Mouse (Mus musculus) intestine, embryonic 14.5 days (tissue): ENCODE results near the gene Ilf2. TPM values are rescaled to one million over a fixed set of nuclear protein-coding genes. Genes with fewer than 3 reads are reported as not detected.
A peak's percentile ranks its signal among the peaks of the same experiment; 100 is the strongest.

Source experiments
- ATAC-seq: fragments of 200-750 bp; cut with Nextera tagmentation; replicated peaks from 2 replicates; pipeline ENCODE4 v1.8.0; 2017; ENCODE audit warnings: low read depth, moderate number of reproducible peaks, moderate TSS enrichment, moderate library complexity; ENCODE audit not compliant: low FRiP score, low TSS enrichment
- DNase-seq: peaks from one replicate; pipeline ENCODE4 v3.0.0-alpha.2; 2018; ENCODE audit warnings: low spot score
- H3K27ac ChIP-seq: fragments of 300-500 bp; sonication (generic); 2 replicates; pipeline ENCODE4 v1.5.1; 2014; ENCODE audit warnings: low read depth, mild to moderate bottlenecking, control low read depth
- H3K27me3 ChIP-seq: fragments of 300-500 bp; sonication (generic); replicated peaks from 2 replicates; pipeline ENCODE4 v1.6.1; 2014; ENCODE audit warnings: low read length, control low read depth; ENCODE audit not compliant: control insufficient read depth, insufficient read depth
- H3K36me3 ChIP-seq: fragments of 300-500 bp; sonication (generic); 2 replicates; pipeline ENCODE4 v1.6.1; 2014; ENCODE audit warnings: low read length, control low read depth; ENCODE audit not compliant: control insufficient read depth, insufficient read depth
- H3K4me1 ChIP-seq: fragments of 300-500 bp; sonication (generic); replicated peaks from 2 replicates; pipeline ENCODE4 v1.6.1; 2014; ENCODE audit warnings: low read length, control low read depth, mixed read lengths; ENCODE audit not compliant: control insufficient read depth, insufficient read depth
- H3K4me2 ChIP-seq: fragments of 300-500 bp; sonication (generic); 2 replicates; pipeline ENCODE4 v1.6.1; 2014; ENCODE audit warnings: low read length
- H3K4me3 ChIP-seq: fragments of 300-500 bp; sonication (generic); 2 replicates; pipeline ENCODE4 v1.5.1; 2014; ENCODE audit warnings: low read depth, low read length, control low read depth, mixed read lengths
- H3K9ac ChIP-seq: fragments of 300-500 bp; sonication (generic); 2 replicates; pipeline ENCODE4 v1.6.1; 2014; ENCODE audit warnings: mild to moderate bottlenecking, low read length
- H3K9me3 ChIP-seq: fragments of 300-500 bp; sonication (generic); 2 replicates; pipeline ENCODE4 v1.6.1; 2016; ENCODE audit warnings: low read length, control low read depth; ENCODE audit not compliant: control insufficient read depth
- WGBS: fragments of 180-500 bp; shearing (Covaris S2); extraction: QIAGEN DNeasy Blood & Tissue Kit; methylation state at CpG from one replicate; pipeline ENCODE4 v1.1.7; 2014; 5-methylcytosine and 5-hydroxymethylcytosine counted together
- polyA plus RNA-seq: library from polyadenylated mRNA; unstranded; fragments of >200 nt; fragmentation: Nextera tagmentation; extraction: Ambion mirVana; gene quantifications from 2 replicates; pipeline ENCODE4 v1.2.1, GENCODE M21; 2014

The Ilf2 gene
- polyA plus RNA-seq, 1 experiment from 2014 or later: 188 TPM

DNA sequence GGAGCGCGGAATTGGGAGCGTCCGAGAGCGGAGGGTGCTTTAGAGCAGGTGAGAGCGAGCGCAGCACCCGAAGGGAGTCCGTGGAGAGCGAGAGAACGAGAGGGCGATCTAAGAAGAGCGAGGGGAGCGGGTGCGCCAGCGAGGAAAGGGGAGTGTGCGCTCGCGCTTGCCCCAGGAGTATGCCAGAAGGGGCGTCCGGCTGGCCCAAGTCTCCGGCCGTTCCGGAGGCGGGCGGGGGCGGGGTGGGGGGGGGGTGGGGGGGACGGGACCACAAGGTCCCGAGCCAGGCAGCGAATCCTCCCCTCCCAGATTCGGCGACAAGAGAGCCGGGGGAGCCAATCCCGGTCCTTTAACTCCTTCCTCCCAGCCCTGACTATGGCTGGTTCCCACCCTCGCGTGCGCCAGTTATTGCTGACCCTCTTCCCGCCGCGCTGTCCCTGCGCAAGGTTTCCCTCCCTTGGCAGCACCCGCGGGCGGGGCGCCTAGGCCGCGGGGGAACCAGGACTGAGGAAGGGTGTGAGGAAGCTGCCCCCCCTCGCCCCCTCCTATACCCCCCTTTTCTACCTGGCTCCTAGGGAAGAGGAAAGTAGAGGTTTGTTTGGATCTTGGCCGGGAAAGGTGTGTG is 10.1 kb upstream of the Ilf2 start, which contains the start of gene Npr1:
Npr1 (minus strand) TSS at position 181 of the 625 bp plus-strand sequence.
- WGBS: under 1% methylated on average over 38 of the region's 49 CpGs
- peak; percentile 75 for DNase-seq
- Histone ChIP-seq H3K9ac (peak within 1 kb of the TSS; percentile 46), H3K9me3 (no peaks in the 10 kb centered on the region), H3K4me1 (0 out of 2 replicates have a peak, but pooled peaks cover 2% of the 10 kb centered on the region), H3K4me2 (peak within 1 kb of the TSS; percentile 89), H3K27ac (no peak within 1 kb of the TSS), H3K36me3 (no peaks in the 10 kb centered on the region), H3K27me3 (peaks cover 34% of the 10 kb centered on the region), H3K4me3 (peak within 1 kb of the TSS; percentile 58)
- ATAC-seq: peak; percentile 61

- Histone ChIP-seq H3K36me3 (no peaks in the 10 kb centered on the region), H3K27ac (no peak overlapping the region), H3K27me3 (peaks cover 34% of the 10 kb centered on the region), H3K9ac (peak overlapping the region; percentile 46; the same call in 1 of the 2 replicates), H3K4me2 (peak overlapping the region; percentile 89), H3K9me3 (no peaks in the 10 kb centered on the region), H3K4me3 (peak overlapping the region; percentile 58), H3K4me1 (0 out of 2 replicates have a peak, but pooled peaks cover 2% of the 10 kb centered on the region)
- WGBS: under 1% methylated on average over 15 of the region's 15 CpGs
- ATAC-seq (peak; percentile 54; the same call in 1 of the 2 replicates), DNase-seq (peak; percentile 82)
Measured at GRCm38 (mm10) chr3:90466311-90466766, 9.6 kb upstream of the Ilf2 start.

DNA sequence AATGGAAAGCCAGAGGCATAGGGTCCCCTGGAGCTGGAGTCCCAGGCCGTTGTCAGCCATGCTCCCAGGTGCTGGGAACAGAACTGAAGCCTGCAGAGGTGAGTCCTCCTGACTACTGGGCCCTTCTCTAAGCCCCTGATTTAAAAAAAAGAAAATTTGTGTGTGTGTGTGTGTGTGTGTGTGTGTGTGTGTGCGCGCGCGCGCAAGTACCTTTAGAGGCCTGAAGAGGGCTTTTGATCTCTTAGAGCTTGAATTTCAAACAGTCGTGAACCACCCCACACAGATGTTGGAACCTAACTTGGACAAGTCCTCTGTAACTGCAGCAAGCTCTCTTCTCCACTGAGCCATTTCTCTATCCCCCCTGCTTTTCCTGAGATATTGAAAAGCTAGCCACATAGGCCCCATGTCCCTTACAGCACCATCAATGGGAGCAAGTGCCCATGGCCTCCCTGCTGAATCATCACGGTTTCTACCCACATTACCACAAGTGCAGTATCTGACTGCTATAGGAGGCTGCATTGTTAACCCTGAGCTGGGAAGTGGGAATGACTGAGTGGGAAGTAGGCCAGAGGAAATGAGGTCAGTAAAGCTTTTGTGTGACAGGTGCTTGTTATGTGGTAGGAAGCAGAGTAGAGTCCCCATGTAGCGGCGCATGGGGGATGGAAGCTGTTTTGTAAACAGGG is 8.2 kb upstream of the Ilf2 start:
- no peak overlapping the region for H3K4me2 ChIP-seq
- ATAC-seq (no peak), DNase-seq (no peak)
- no peak overlapping the region for H3K9ac ChIP-seq
- H3K36me3 ChIP-seq: no peaks in the 10 kb centered on the region
- no peak overlapping the region for H3K4me3 ChIP-seq
- H3K4me1 ChIP-seq: 0 out of 2 replicates have a peak, but pooled peaks cover 2% of the 10 kb centered on the region
- H3K27ac ChIP-seq: no peak overlapping the region
- peaks cover 34% of the 10 kb centered on the region for H3K27me3 ChIP-seq
- 95% methylated on average over 10 of the region's 10 CpGs for WGBS
- H3K9me3 ChIP-seq: no peaks in the 10 kb centered on the region

DNA sequence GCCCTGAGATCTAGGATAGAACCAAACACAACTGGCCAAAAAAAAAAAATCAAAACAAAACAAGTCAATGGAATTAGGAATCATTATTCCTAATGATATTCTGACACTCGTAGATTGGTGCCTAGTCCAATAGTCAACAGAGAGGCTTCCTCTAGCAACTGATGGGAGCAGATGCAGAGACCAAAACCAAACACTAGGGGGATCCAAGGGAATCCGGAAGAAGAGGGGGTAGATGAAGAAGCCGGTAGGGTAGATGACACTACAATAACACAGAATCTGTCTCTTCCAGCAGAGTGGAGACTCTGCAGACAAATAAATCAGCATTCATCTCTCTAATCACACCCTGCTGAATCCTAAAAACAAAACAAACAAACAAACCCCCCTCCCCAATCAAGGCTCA is 3.7 kb upstream of the Ilf2 start:
- Histone ChIP-seq H3K4me3 (no peak overlapping the region), H3K4me1 (peaks cover 5% of the 10 kb centered on the region; the same call in 1 of the 2 replicates), H3K9ac (no peak overlapping the region), H3K4me2 (no peak overlapping the region), H3K9me3 (no peaks in the 10 kb centered on the region), H3K36me3 (no peaks in the 10 kb centered on the region), H3K27me3 (no peaks in the 10 kb centered on the region), H3K27ac (no peak overlapping the region)
- 20% methylated on average over 3 of the region's 3 CpGs for WGBS
- ATAC-seq (no peak), DNase-seq (no peak)

GRCm38 (mm10) chr3:90475151-90475830 is 635 bp upstream of the Ilf2 start:
- peak overlapping the region; percentile 84 for H3K4me3 ChIP-seq
- peak overlapping the region; percentile 49 for H3K4me2 ChIP-seq
- no peak overlapping the region for H3K27ac ChIP-seq
- H3K4me1 ChIP-seq: peaks cover 7% of the 10 kb centered on the region; the same call in 1 of the 2 replicates
- 40% methylated on average over 15 of the region's 16 CpGs for WGBS
- H3K9ac ChIP-seq: no peak overlapping the region
- ATAC-seq (peak; percentile 26), DNase-seq (no peak)
- no peaks in the 10 kb centered on the region for H3K9me3 ChIP-seq
- H3K36me3 ChIP-seq: peaks cover 28% of the 10 kb centered on the region
- H3K27me3 ChIP-seq: no peaks in the 10 kb centered on the region

GRCm38 (mm10) chr3:90486998-90487397 is 11.1 kb downstream of the Ilf2 start:
- Histone ChIP-seq H3K9me3 (no peaks in the 10 kb centered on the region), H3K9ac (no peak overlapping the region), H3K36me3 (peaks cover 73% of the 10 kb centered on the region), H3K27ac (no peak overlapping the region), H3K4me2 (no peak overlapping the region), H3K4me1 (peaks cover 4% of the 10 kb centered on the region; the same call in 1 of the 2 replicates), H3K4me3 (no peak overlapping the region), H3K27me3 (no peaks in the 10 kb centered on the region)
- WGBS: 80% methylated on average over 5 of the region's 5 CpGs
- ATAC-seq (no peak), DNase-seq (no peak)

DNA sequence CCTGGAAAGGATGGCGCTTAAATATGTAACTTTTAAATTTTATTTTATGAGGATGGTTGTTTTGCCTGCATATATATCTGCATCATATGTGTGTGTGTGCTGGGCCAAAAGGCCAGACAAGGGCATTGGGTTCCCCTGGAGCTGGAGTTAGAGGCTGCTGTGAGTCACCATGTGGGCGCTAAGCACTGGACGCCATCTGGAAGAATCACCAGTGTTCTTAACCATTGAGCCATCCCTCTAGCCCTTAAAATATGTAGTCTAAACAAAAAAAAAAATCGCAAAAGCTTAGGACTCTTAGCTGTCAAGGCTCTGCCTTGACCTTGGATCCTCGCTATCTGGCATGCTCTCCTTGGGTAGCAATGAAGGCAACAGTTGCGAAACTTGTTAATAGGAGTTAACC is 12.7 kb downstream of the Ilf2 start:
- Histone ChIP-seq H3K27ac (no peak overlapping the region), H3K9me3 (no peaks in the 10 kb centered on the region), H3K9ac (no peak overlapping the region), H3K4me1 (peaks cover 4% of the 10 kb centered on the region; the same call in 1 of the 2 replicates), H3K36me3 (peaks cover 57% of the 10 kb centered on the region), H3K27me3 (no peaks in the 10 kb centered on the region), H3K4me2 (no peak overlapping the region), H3K4me3 (no peak overlapping the region)
- no peak for DNase-seq
- ATAC-seq: no peak
- WGBS: 79% methylated on average over 6 of the region's 6 CpGs

GRCm38 (mm10) chr3:90490696-90491256 is 14.8 kb downstream of the Ilf2 start, which contains the start of gene Snapin:
TSS of gene Snapin (minus strand) at chr3:90491033.
- no peaks in the 10 kb centered on the region for H3K9me3 ChIP-seq
- peak within 1 kb of the TSS; percentile 79 for H3K4me3 ChIP-seq
- DNase-seq (peak; percentile 98), ATAC-seq (peak; percentile 96)
- H3K27me3 ChIP-seq: no peaks in the 10 kb centered on the region
- peak within 1 kb of the TSS; percentile 74 for H3K9ac ChIP-seq
- H3K36me3 ChIP-seq: peaks cover 38% of the 10 kb centered on the region
- peaks cover 4% of the 10 kb centered on the region; the same call in 1 of the 2 replicates for H3K4me1 ChIP-seq
- 0% methylated on average over 37 of the region's 37 CpGs for WGBS
- peak within 1 kb of the TSS; percentile 82 for H3K27ac ChIP-seq
- H3K4me2 ChIP-seq: peak within 1 kb of the TSS; percentile 66
